In genomic region chr19:56758311-56758710, GRCm38 (mm10) we compare ENCODE assay signal across 24 mouse cellular contexts. TPM values are rescaled to one million over a fixed set of nuclear protein-coding genes. Genes with fewer than 3 reads are reported as not detected.
DNase-seq lines count a peak whose midpoint lies in the region; ATAC-seq and TF ChIP-seq lines count a peak whose summit lies in the region.
"Had no signal": no experiment of that assay in that cellular context is flagged by ENCODE, and none has a peak within 500 bp of the region (broad histone marks: within the 10 kb centered on the region; RNA-seq: fewer than 3 reads in every experiment).

No protein-coding gene starts in this region.

- ATAC-seq in embryonic facial prominence, embryonic 11.5 days (replicated peaks; ENCODE audit: insufficient number of reproducible peaks, low FRiP score, low TSS enrichment, low read depth) = 0 out of 2 replicates have a peak, but pooled peaks have one; percentile 23
- ATAC-seq in heart, embryonic 14.5 days (ENCODE audit: insufficient number of reproducible peaks, insufficient read depth, low FRiP score, low read depth) = 0 out of 2 replicates have a peak, but pooled peaks have one; percentile 24
- ATAC-seq: activated CD4-positive, CD25-positive, alpha-beta regulatory T cell, adult 4 months; CD4-positive, CD25-positive, alpha-beta regulatory T cell, adult 4 months; forebrain, embryonic 14.5 days; forebrain, embryonic 16.5 days; Patski had no signal

- TF ChIP-seq POLR2A in embryonic fibroblast, embryonic 13.5 days (IDR thresholded peaks at IDR 0.05; ENCODE audit: low read depth, low read length) = 0 out of 2 replicates have a peak, but pooled peaks have one; percentile 24

- 91% methylated on average over 2 of the region's 2 CpGs for whole genome bisulfite sequencing in embryonic facial prominence, embryonic 11.5 days
- 86% methylated on average over 2 of the region's 2 CpGs for WGBS in embryonic facial prominence, embryonic 10.5 days
- whole genome bisulfite sequencing in heart, embryonic 14.5 days = 98% methylated on average over 2 of the region's 2 CpGs

- no peak overlapping the region for H3K9ac ChIP-seq in embryonic facial prominence, embryonic 11.5 days (replicated peaks; ENCODE audit: low read length)
- no peak overlapping the region for H3K9ac ChIP-seq in heart, embryonic 14.5 days (ENCODE audit: low read length)
- H3K9ac ChIP-seq: embryonic facial prominence, embryonic 12.5 days; forebrain, embryonic 12.5 days had no signal

- no peaks in the 10 kb centered on the region for H3K9me3 ChIP-seq in embryonic facial prominence, embryonic 11.5 days (replicated peaks; ENCODE audit: control insufficient read depth, low read length)
- no peaks in the 10 kb centered on the region for H3K9me3 ChIP-seq in embryonic facial prominence, embryonic 10.5 days
- H3K9me3 ChIP-seq in heart, embryonic 14.5 days (ENCODE audit: control insufficient read depth, low read length) = no peaks in the 10 kb centered on the region
- H3K9me3 ChIP-seq: embryonic facial prominence, embryonic 12.5 days; forebrain, embryonic 10.5 days; forebrain, embryonic 12.5 days had no signal

- H3K4me3 ChIP-seq in embryonic facial prominence, embryonic 11.5 days (ENCODE audit: low read depth, low read length) = no peak overlapping the region
- no peak overlapping the region for H3K4me3 ChIP-seq in embryonic facial prominence, embryonic 10.5 days
- H3K4me3 ChIP-seq in heart, embryonic 14.5 days (ENCODE audit: control insufficient read depth in 1 of 2, insufficient read depth in 1 of 2, low read depth in 1 of 2, low read length in 2 of 2) = no peak overlapping the region
- H3K4me3 ChIP-seq in embryonic fibroblast, embryonic 13.5 days (ENCODE audit: insufficient read depth, low read length) = no peak overlapping the region
- H3K4me3 ChIP-seq: embryonic facial prominence, embryonic 12.5 days; erythroblast, embryonic 14.5 days; forebrain, embryonic 10.5 days; forebrain, embryonic 12.5 days had no signal

- H3K27me3 ChIP-seq in embryonic facial prominence, embryonic 11.5 days (ENCODE audit: control insufficient read depth, insufficient read depth, low read length) = no peaks in the 10 kb centered on the region
- no peaks in the 10 kb centered on the region for H3K27me3 ChIP-seq in embryonic facial prominence, embryonic 10.5 days (replicated peaks; ENCODE audit: low read depth, poor library complexity, severe bottlenecking)
- no peaks in the 10 kb centered on the region for H3K27me3 ChIP-seq in heart, embryonic 14.5 days (ENCODE audit: control insufficient read depth, insufficient read depth, low read length)
- H3K27me3 ChIP-seq: embryonic facial prominence, embryonic 12.5 days; forebrain, embryonic 12.5 days; Patski had no signal

- no peak for DNase-seq in embryonic facial prominence, embryonic 11.5 days (ENCODE audit: low spot score)
- no peak for DNase-seq in embryonic facial prominence, embryonic 10.5 days (ENCODE audit: low spot score)
- no peak for DNase-seq in heart, adult 8-10 months (ENCODE audit: low spot score)
- no peak for DNase-seq in kidney, postnatal 36 days
- DNase-seq: adrenal gland, adult 8-10 months; adrenal gland, postnatal 14 days; adrenal gland, postnatal 36 days; B cell, adult 2 months; cerebellum, adult 11-12 months; cerebellum, adult 2 months; cerebellum, adult 9-10 months; cerebellum, postnatal 10 days; cerebellum, postnatal 25 days had no signal

- no peaks in the 10 kb centered on the region for H3K36me3 ChIP-seq in embryonic facial prominence, embryonic 11.5 days (replicated peaks; ENCODE audit: control insufficient read depth, insufficient read depth, low read depth, low read length)
- H3K36me3 ChIP-seq in embryonic facial prominence, embryonic 10.5 days (replicated peaks) = no peaks in the 10 kb centered on the region
- H3K36me3 ChIP-seq in heart, embryonic 14.5 days (ENCODE audit: control insufficient read depth, insufficient read depth, low read length) = no peaks in the 10 kb centered on the region
- H3K36me3 ChIP-seq: embryonic facial prominence, embryonic 12.5 days; forebrain, embryonic 10.5 days; forebrain, embryonic 12.5 days had no signal

- no peak for TF ChIP-seq CTCF in embryonic fibroblast, embryonic 13.5 days (IDR thresholded peaks at IDR 0.05; ENCODE audit: borderline replicate concordance, insufficient read depth, low read length)

- no peak overlapping the region for H3K27ac ChIP-seq in embryonic facial prominence, embryonic 11.5 days (replicated peaks; ENCODE audit: low read depth, low read length)
- no peak overlapping the region for H3K27ac ChIP-seq in embryonic facial prominence, embryonic 10.5 days (replicated peaks)
- no peak overlapping the region for H3K27ac ChIP-seq in heart, embryonic 14.5 days (replicated peaks in 1 of 2; ENCODE audit: control insufficient read depth in 1 of 2, insufficient read depth in 1 of 2, low read depth in 2 of 2, low read length in 2 of 2)
- H3K27ac ChIP-seq in embryonic fibroblast, embryonic 13.5 days (ENCODE audit: insufficient read depth, low read length) = no peak overlapping the region
- H3K27ac ChIP-seq: embryonic facial prominence, embryonic 12.5 days; forebrain, embryonic 10.5 days; forebrain, embryonic 12.5 days had no signal

- H3K4me1 ChIP-seq in embryonic facial prominence, embryonic 11.5 days (ENCODE audit: control insufficient read depth, insufficient read depth, low read length) = no peaks in the 10 kb centered on the region
- no peaks in the 10 kb centered on the region for H3K4me1 ChIP-seq in embryonic facial prominence, embryonic 10.5 days
- H3K4me1 ChIP-seq in heart, embryonic 14.5 days (ENCODE audit: control insufficient read depth in 2 of 2, insufficient read depth in 2 of 2, low read length in 2 of 2) = peaks cover 18 to 36% of the 10 kb centered on the region in 2 experiments
- peaks cover 7% of the 10 kb centered on the region for H3K4me1 ChIP-seq in embryonic fibroblast, embryonic 13.5 days (ENCODE audit: control insufficient read depth, insufficient read depth, low read length)
- H3K4me1 ChIP-seq: embryonic facial prominence, embryonic 12.5 days; forebrain, embryonic 10.5 days; forebrain, embryonic 12.5 days had no signal

- H3K4me2 ChIP-seq in embryonic facial prominence, embryonic 11.5 days (ENCODE audit: low read depth, low read length) = no peak overlapping the region
- no peak overlapping the region for H3K4me2 ChIP-seq in heart, embryonic 14.5 days (ENCODE audit: low read length)
- H3K4me2 ChIP-seq: embryonic facial prominence, embryonic 12.5 days; forebrain, embryonic 12.5 days had no signal

RNA-seq across cellular contexts. Expression of gene Adrb1, which starts 36.3 kb away (rescaled TPM):
- 0.40 and 0.42 TPM in 2 replicates for polyA plus RNA-seq in embryonic facial prominence, embryonic 11.5 days (2014; fragmentation: Nextera tagmentation; extraction: Ambion mirVana)
- 0.24 and 0.26 TPM in 2 replicates for polyA plus RNA-seq in embryonic facial prominence, embryonic 10.5 days (2016; fragmentation: Nextera tagmentation; extraction: Ambion mirVana)
- 6.5 and 8.2 TPM in 2 replicates for polyA plus RNA-seq in heart, embryonic 14.5 days (2014; fragmentation: Nextera tagmentation; extraction: Ambion mirVana)
- total RNA-seq in heart, adult 8-10 months (2022) = 10 to 100 TPM; 19.4 to 26.8 (median 22.2) TPM
- polyA plus RNA-seq in embryonic fibroblast, embryonic 13.5 days (2011; ENCODE audit: insufficient read length, low read depth, missing spikeins) = 1.3 and 1.6 TPM in 2 replicates
- polyA plus RNA-seq: activated CD4-positive, CD25-positive, alpha-beta regulatory T cell, adult 4 months; CD4-positive, CD25-positive, alpha-beta regulatory T cell, adult 4 months; Patski had no signal
